Mouse (Mus musculus) kidney, adult 2 months (tissue): ENCODE data around the gene Kpna1. TPM values are rescaled to one million over a fixed set of nuclear protein-coding genes. Genes with fewer than 3 reads are reported as not detected.
A peak's percentile ranks its signal among the peaks of the same experiment; 100 is the strongest.
"Not testable (repeated sequence)": the region's sequence is repeated elsewhere in the genome, so short reads cannot be mapped to it uniquely, and the experiment has no call there.

Experiments used
- DNase-seq: peaks from one replicate; pipeline ENCODE4 v3.0.0; 2021
- H3K27ac ChIP-seq: fragments of 200-500 bp; 2 replicates; pipeline ENCODE4 v1.5.1; 2012; ENCODE audit warnings: low read depth, low read length, control low read depth, inconsistent platforms; ENCODE audit not compliant: insufficient read depth
- H3K27me3 ChIP-seq: fragments of 200-500 bp; replicated peaks from 2 replicates; pipeline ENCODE4 v1.6.1; 2012; ENCODE audit warnings: mild to moderate bottlenecking, moderate library complexity, low read length, inconsistent platforms; ENCODE audit not compliant: control insufficient read depth, insufficient read depth
- H3K36me3 ChIP-seq: fragments of 200-500 bp; 2 replicates; pipeline ENCODE4 v1.6.1; 2012; ENCODE audit warnings: mild to moderate bottlenecking, moderate library complexity, low read length, inconsistent platforms; ENCODE audit not compliant: control insufficient read depth, insufficient read depth
- H3K4me1 ChIP-seq: fragments of 200-500 bp; 2 replicates; pipeline ENCODE4 v1.6.1; 2011; ENCODE audit warnings: low read length; ENCODE audit not compliant: control insufficient read depth, insufficient read depth
- H3K4me3 ChIP-seq: fragments of 200-500 bp; 2 replicates; pipeline ENCODE4 v1.5.1; 2011; ENCODE audit warnings: mild to moderate bottlenecking, low read depth, low read length, control low read depth; ENCODE audit not compliant: insufficient read depth
- CTCF ChIP-seq: fragments of 200-500 bp; conservative IDR thresholded peaks from 2 replicates; pipeline ENCODE4 v1.5.1; 2011; ENCODE audit warnings: low read depth, mild to moderate bottlenecking, control low read depth, low read length, moderate library complexity, mixed read lengths; ENCODE audit not compliant: insufficient read depth, insufficient read length
- POLR2A ChIP-seq: fragments of 200-500 bp; IDR thresholded peaks from one replicate; pipeline ENCODE4 v1.6.1; 2011; ENCODE audit warnings: low read depth, low read length, control low read depth
- WGBS: fragments of 180-500 bp; shearing (Covaris S2); methylation state at CpG from one replicate; pipeline ENCODE4 v1.1.7; 2018; 5-methylcytosine and 5-hydroxymethylcytosine counted together
- polyA plus RNA-seq: library from polyadenylated mRNA; depleted of rRNA; stranded (reverse); fragments of >200 nt; gene quantifications from 2 replicates; pipeline ENCODE4 v1.2.3, GENCODE M21; 2012

The Kpna1 gene
- polyA plus RNA-seq, 1 experiment, result 7.3 TPM

GRCm38 (mm10) chr16:36054920-36055319 lies 76.4 kb downstream of the Kpna1 start:
- no peak overlapping the region for H3K27ac ChIP-seq
- H3K4me1 ChIP-seq, result no peaks in the 10 kb centered on the region
- WGBS, result 96% methylated on average over 8 of the region's 8 CpGs
- no peaks in the 10 kb centered on the region for H3K27me3 ChIP-seq
- TF ChIP-seq CTCF, result no peak
- TF ChIP-seq POLR2A, result no peak
- DNase-seq, result no peak
- H3K4me3 ChIP-seq, result no peak overlapping the region
- no peaks in the 10 kb centered on the region for H3K36me3 ChIP-seq

- Histone ChIP-seq H3K36me3 (no peaks in the 10 kb centered on the region), H3K4me1 (no peaks in the 10 kb centered on the region), H3K4me3 (no peak overlapping the region), H3K27me3 (no peaks in the 10 kb centered on the region), H3K27ac (no peak overlapping the region)
- 87% methylated on average over 11 of the region's 11 CpGs for WGBS
- no peak for DNase-seq
- no peak for TF ChIP-seq CTCF
These were observed 77.9 kb downstream of the Kpna1 start for GRCm38 (mm10) chr16:36056416-36056815.

GRCm38 (mm10) chr16:36057933-36058475 lies 79.5 kb downstream of the Kpna1 start:
- H3K36me3 ChIP-seq, result no peaks in the 10 kb centered on the region
- H3K27ac ChIP-seq, result peak overlapping the region; percentile 47; the same call in 1 of the 2 replicates
- 71% methylated on average over 8 of the region's 8 CpGs for WGBS
- H3K4me1 ChIP-seq, result no peaks in the 10 kb centered on the region
- TF ChIP-seq CTCF (no peak), POLR2A (no peak)
- peak; percentile 35 for DNase-seq
- no peaks in the 10 kb centered on the region for H3K27me3 ChIP-seq
- no peak overlapping the region for H3K4me3 ChIP-seq

- DNase-seq, H3K4me1 ChIP-seq, H3K27me3 ChIP-seq, H3K27ac ChIP-seq, H3K36me3 ChIP-seq, H3K4me3 ChIP-seq: not testable (repeated sequence)
- WGBS, result 91% methylated on average over 1 of the region's 1 CpGs
These were observed 84.0 kb downstream of the Kpna1 start for GRCm38 (mm10) chr16:36062534-36062933.

GRCm38 (mm10) chr16:36063315-36063714 lies 84.8 kb downstream of the Kpna1 start:
- H3K27ac ChIP-seq, result no peak overlapping the region

GRCm38 (mm10) chr16:36064904-36065303 lies 86.4 kb downstream of the Kpna1 start:
- TF ChIP-seq POLR2A, result no peak
- no peak for TF ChIP-seq CTCF
- Histone ChIP-seq H3K4me3 (no peak overlapping the region), H3K27me3 (no peaks in the 10 kb centered on the region), H3K27ac (no peak overlapping the region), H3K4me1 (peaks cover 2% of the 10 kb centered on the region; the same call in 1 of the 2 replicates), H3K36me3 (no peaks in the 10 kb centered on the region)
- WGBS, result 83% methylated on average over 5 of the region's 5 CpGs
- DNase-seq, result no peak

More at GRCm38 (mm10) chr16:36063315-36063714, 84.8 kb downstream of the Kpna1 start:
- TF ChIP-seq POLR2A (no peak), CTCF (no peak)
- Histone ChIP-seq H3K4me1 (peaks cover 2% of the 10 kb centered on the region; the same call in 1 of the 2 replicates), H3K4me3 (no peak overlapping the region), H3K36me3 (no peaks in the 10 kb centered on the region), H3K27me3 (no peaks in the 10 kb centered on the region)
- DNase-seq, result no peak
- WGBS, result 70% methylated on average over 2 of the region's 2 CpGs

GRCm38 (mm10) chr16:36067694-36068093 lies 89.1 kb downstream of the Kpna1 start:
- Histone ChIP-seq H3K27me3 (no peaks in the 10 kb centered on the region), H3K36me3 (no peaks in the 10 kb centered on the region), H3K4me3 (no peak overlapping the region), H3K27ac (no peak overlapping the region), H3K4me1 (peaks cover 2% of the 10 kb centered on the region; the same call in 1 of the 2 replicates)
- TF ChIP-seq POLR2A (no peak), CTCF (no peak)
- WGBS, result 52% methylated on average over 2 of the region's 2 CpGs
- DNase-seq, result no peak
